Mouse (Mus musculus): ENCODE results near the gene Mapk1ip1. TPM values are rescaled to one million over a fixed set of nuclear protein-coding genes. Genes with fewer than 3 reads are reported as not detected.

The Mapk1ip1 gene
- 12.7 and 15.5 TPM in 2 replicates for polyA plus RNA-seq (2014; fragmentation: Nextera tagmentation; extraction: Ambion mirVana)

DNA sequence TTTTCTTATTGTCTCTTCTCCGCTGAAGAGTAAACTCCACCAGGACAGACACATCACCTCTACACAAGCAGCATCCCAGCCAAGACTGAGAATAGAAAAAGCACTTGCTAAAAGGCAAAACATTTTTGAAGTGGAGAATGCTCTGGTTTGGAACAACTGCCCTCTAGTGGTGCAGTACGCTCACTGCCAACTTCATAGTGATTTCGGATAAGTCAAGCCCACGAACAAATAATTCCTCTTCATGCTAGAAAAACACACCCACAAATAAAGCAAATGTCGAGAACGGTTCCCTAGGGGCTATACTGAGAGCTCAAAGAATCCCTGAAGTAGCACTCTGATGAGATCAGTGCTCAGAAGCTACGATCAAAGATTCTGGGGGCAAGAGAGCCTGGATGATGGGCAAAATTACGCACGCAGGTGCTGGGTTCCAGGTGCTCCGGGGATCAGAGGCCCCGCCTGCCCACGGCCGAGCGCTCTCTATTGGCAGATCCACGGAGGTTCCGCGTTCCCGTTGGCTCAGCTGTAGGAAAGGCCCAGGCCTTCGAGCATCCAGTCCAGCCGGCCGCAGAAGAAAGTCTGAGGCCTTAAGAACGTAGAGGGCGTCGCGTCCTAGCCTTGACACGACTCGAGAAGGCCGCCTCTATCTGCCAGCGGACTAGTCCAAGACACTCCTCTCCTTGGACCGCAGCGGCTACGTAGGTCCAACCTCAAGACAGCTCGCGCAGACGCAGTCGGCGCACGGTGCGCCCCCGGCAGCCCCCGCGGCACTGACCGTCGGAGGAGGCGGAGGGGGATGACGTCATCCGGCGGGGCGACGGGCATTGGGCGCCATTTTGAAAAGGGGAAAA is at the start of gene Mapk1ip1, which contains the start of gene Ppp2r2d:
Mapk1ip1 (minus strand) TSS at position 730 of the 848 bp plus-strand sequence.
Ppp2r2d (plus strand) TSS at position 536 of the 848 bp plus-strand sequence.
- peak within 1 kb of the TSS; percentile 82 for H3K27ac ChIP-seq (ENCODE audit: low read depth, low read length)
- H3K9ac ChIP-seq (ENCODE audit: low read depth, low read length): peak within 1 kb of the TSS; percentile 93
- peak; percentile 95 for ATAC-seq (ENCODE audit: low FRiP score, low TSS enrichment)

DNA sequence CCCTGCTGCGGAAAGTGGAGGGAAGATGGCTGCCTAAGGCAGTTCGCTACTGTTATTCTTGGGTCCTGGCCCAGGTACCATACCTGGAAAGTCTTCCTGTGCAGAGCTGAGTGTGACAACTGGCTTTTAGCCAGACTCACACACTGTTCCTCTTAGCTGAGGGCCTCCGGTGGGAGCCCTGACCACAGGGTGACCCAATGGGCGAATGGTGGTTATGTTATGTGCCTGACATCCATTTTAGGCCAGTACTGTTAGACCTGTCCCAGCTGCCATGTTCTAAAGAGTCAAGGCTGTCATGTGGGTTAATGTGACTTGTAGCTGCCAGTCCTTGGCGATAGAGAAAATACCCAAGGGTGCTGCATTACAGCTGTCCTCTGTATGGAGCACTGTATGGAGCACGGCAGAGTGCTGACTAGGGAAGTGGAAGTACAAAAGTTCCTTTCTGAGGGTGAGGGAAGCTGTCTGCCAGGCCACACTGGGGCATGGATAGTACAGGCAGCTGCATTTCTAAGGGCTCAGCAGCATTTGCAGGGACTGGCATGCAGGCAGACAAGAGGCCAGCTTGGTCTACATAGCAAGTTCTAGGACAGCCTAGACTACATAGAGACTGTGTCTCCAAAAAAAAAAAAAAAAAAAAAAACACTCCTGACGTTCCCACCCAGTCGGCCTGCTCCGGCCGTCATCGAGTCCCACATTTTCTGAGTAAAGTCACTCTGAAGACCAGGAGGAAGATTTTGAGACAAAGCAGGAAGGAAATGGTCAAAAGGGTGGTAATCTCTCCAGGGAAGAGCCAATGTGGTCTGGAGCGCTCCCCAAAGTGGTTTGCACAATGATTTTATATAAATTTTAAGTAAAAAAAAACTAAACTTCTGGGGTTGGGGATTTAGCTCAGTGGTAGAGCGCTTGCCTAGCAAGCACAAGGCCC is 39.6 kb upstream of the Mapk1ip1 start:
- Histone ChIP-seq H3K27me3 (ENCODE audit: control insufficient read depth, insufficient read depth, low read length) (no peaks in the 10 kb centered on the region), H3K27ac (ENCODE audit: low read depth, low read length) (no peak overlapping the region), H3K4me1 (ENCODE audit: control insufficient read depth, insufficient read depth, low read length) (no peaks in the 10 kb centered on the region), H3K9me3 (ENCODE audit: control insufficient read depth, low read length) (no peaks in the 10 kb centered on the region), H3K9ac (ENCODE audit: low read depth, low read length) (no peak overlapping the region), H3K36me3 (ENCODE audit: control insufficient read depth, insufficient read depth, low read length) (peaks cover 31% of the 10 kb centered on the region; the same call in 1 of the 2 replicates), H3K4me3 (ENCODE audit: low read length) (no peak overlapping the region), H3K4me2 (replicated peaks; ENCODE audit: low read depth, low read length) (no peak overlapping the region)
- 92% methylated on average over 13 of the region's 13 CpGs for WGBS
- ATAC-seq (ENCODE audit: low FRiP score, low TSS enrichment): no peak

More for the DNA sequence above, at the start of gene Mapk1ip1, which contains the start of gene Ppp2r2d:
- Histone ChIP-seq H3K36me3 (ENCODE audit: control insufficient read depth, insufficient read depth, low read length) (peaks cover 5% of the 10 kb centered on the region; the same call in 1 of the 2 replicates), H3K4me2 (replicated peaks; ENCODE audit: low read depth, low read length) (peak within 1 kb of the TSS; percentile 87), H3K27me3 (ENCODE audit: control insufficient read depth, insufficient read depth, low read length) (no peaks in the 10 kb centered on the region), H3K4me1 (ENCODE audit: control insufficient read depth, insufficient read depth, low read length) (peaks cover 21% of the 10 kb centered on the region), H3K4me3 (ENCODE audit: low read length) (peak within 1 kb of the TSS; percentile 96), H3K9me3 (ENCODE audit: control insufficient read depth, low read length) (no peaks in the 10 kb centered on the region)
- WGBS: under 1% methylated on average over 51 of the region's 51 CpGs

- 96% methylated on average over 3 of the region's 3 CpGs for WGBS
- H3K4me1 ChIP-seq (ENCODE audit: control insufficient read depth, insufficient read depth, low read length): no peaks in the 10 kb centered on the region
- no peak for ATAC-seq (ENCODE audit: low FRiP score, low TSS enrichment)
Observed at GRCm38 (mm10) chr7:138883724-138884123, 37.7 kb upstream of the Mapk1ip1 start.

DNA sequence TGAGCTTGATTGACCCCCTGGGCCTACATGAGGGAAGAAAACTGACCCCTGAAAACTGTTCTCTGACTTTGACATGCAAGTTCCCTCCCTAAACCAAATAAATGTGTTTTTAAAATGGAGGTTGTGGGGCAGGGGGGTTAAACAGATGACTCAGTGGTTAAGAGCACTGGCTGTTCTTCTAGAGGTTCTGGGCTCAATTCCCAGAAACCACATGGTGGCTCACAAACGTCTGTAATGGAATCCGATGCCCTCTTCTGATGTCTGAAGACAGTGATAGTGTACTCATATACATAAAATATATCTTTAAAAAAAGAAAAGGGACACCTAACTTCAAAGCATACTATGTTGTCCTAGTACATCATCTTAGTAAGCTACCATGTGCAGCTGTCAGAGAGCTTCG is 29.0 kb upstream of the Mapk1ip1 start:
- no peak overlapping the region for H3K27ac ChIP-seq (ENCODE audit: low read depth, low read length)
- H3K4me2 ChIP-seq (replicated peaks; ENCODE audit: low read depth, low read length): no peak overlapping the region
- H3K27me3 ChIP-seq (ENCODE audit: control insufficient read depth, insufficient read depth, low read length): no peaks in the 10 kb centered on the region
- H3K9me3 ChIP-seq (ENCODE audit: control insufficient read depth, low read length): no peaks in the 10 kb centered on the region
- no peaks in the 10 kb centered on the region for H3K4me1 ChIP-seq (ENCODE audit: control insufficient read depth, insufficient read depth, low read length)
- 91% methylated on average over 3 of the region's 3 CpGs for WGBS
- H3K9ac ChIP-seq (ENCODE audit: low read depth, low read length): no peak overlapping the region
- ATAC-seq (ENCODE audit: low FRiP score, low TSS enrichment): no peak
- no peak overlapping the region for H3K4me3 ChIP-seq (ENCODE audit: low read length)
- H3K36me3 ChIP-seq (ENCODE audit: control insufficient read depth, insufficient read depth, low read length): peaks cover 88% of the 10 kb centered on the region

More at GRCm38 (mm10) chr7:138883724-138884123, 37.7 kb upstream of the Mapk1ip1 start:
- no peak overlapping the region for H3K4me3 ChIP-seq (ENCODE audit: low read length)
- no peaks in the 10 kb centered on the region for H3K9me3 ChIP-seq (ENCODE audit: control insufficient read depth, low read length)
- H3K4me2 ChIP-seq (replicated peaks; ENCODE audit: low read depth, low read length): no peak overlapping the region
- no peak overlapping the region for H3K9ac ChIP-seq (ENCODE audit: low read depth, low read length)
- no peak overlapping the region for H3K27ac ChIP-seq (ENCODE audit: low read depth, low read length)
- peaks cover 50% of the 10 kb centered on the region for H3K36me3 ChIP-seq (ENCODE audit: control insufficient read depth, insufficient read depth, low read length)
- H3K27me3 ChIP-seq (ENCODE audit: control insufficient read depth, insufficient read depth, low read length): no peaks in the 10 kb centered on the region

GRCm38 (mm10) chr7:138872956-138873355 is 26.9 kb upstream of the Mapk1ip1 start:
- Histone ChIP-seq H3K4me3 (ENCODE audit: low read length) (no peak overlapping the region), H3K27me3 (ENCODE audit: control insufficient read depth, insufficient read depth, low read length) (no peaks in the 10 kb centered on the region), H3K9me3 (ENCODE audit: control insufficient read depth, low read length) (no peaks in the 10 kb centered on the region), H3K36me3 (ENCODE audit: control insufficient read depth, insufficient read depth, low read length) (peaks cover 83% of the 10 kb centered on the region), H3K9ac (ENCODE audit: low read depth, low read length) (no peak overlapping the region), H3K27ac (ENCODE audit: low read depth, low read length) (no peak overlapping the region), H3K4me1 (ENCODE audit: control insufficient read depth, insufficient read depth, low read length) (no peaks in the 10 kb centered on the region), H3K4me2 (replicated peaks; ENCODE audit: low read depth, low read length) (no peak overlapping the region)
- no peak for ATAC-seq (ENCODE audit: low FRiP score, low TSS enrichment)
- 81% methylated on average over 3 of the region's 3 CpGs for WGBS

DNA sequence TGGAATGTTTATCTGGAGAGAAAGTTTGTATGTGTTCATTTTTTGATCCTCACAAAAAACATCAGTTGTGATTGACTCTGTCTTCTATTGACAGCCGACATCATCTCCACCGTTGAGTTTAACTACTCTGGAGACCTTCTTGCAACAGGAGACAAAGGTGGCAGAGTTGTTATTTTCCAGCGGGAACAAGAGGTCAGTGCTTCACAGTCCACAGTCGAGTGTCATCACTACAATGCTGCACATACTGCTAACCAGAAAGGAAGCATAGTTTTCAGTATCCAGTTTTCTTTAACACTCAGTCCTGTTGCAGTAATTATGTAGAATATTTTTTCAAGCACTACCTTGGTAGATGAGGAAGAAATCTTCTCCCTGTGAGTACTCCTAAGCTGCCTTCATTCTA is 22.2 kb upstream of the Mapk1ip1 start:
- Histone ChIP-seq H3K9me3 (ENCODE audit: control insufficient read depth, low read length) (no peaks in the 10 kb centered on the region), H3K36me3 (ENCODE audit: control insufficient read depth, insufficient read depth, low read length) (peaks cover 40% of the 10 kb centered on the region), H3K4me2 (replicated peaks; ENCODE audit: low read depth, low read length) (no peak overlapping the region), H3K9ac (ENCODE audit: low read depth, low read length) (no peak overlapping the region), H3K27me3 (ENCODE audit: control insufficient read depth, insufficient read depth, low read length) (no peaks in the 10 kb centered on the region), H3K27ac (ENCODE audit: low read depth, low read length) (no peak overlapping the region), H3K4me3 (ENCODE audit: low read length) (no peak overlapping the region), H3K4me1 (ENCODE audit: control insufficient read depth, insufficient read depth, low read length) (no peaks in the 10 kb centered on the region)
- 94% methylated on average over 4 of the region's 4 CpGs for WGBS
- no peak for ATAC-seq (ENCODE audit: low FRiP score, low TSS enrichment)

- Histone ChIP-seq H3K4me1 (ENCODE audit: control insufficient read depth, insufficient read depth, low read length) (no peaks in the 10 kb centered on the region), H3K4me2 (replicated peaks; ENCODE audit: low read depth, low read length) (no peak overlapping the region), H3K27me3 (ENCODE audit: control insufficient read depth, insufficient read depth, low read length) (no peaks in the 10 kb centered on the region), H3K9me3 (ENCODE audit: control insufficient read depth, low read length) (no peaks in the 10 kb centered on the region), H3K4me3 (ENCODE audit: low read length) (no peak overlapping the region), H3K36me3 (ENCODE audit: control insufficient read depth, insufficient read depth, low read length) (peaks cover 32% of the 10 kb centered on the region), H3K27ac (ENCODE audit: low read depth, low read length) (no peak overlapping the region), H3K9ac (ENCODE audit: low read depth, low read length) (no peak overlapping the region)
- no peak for ATAC-seq (ENCODE audit: low FRiP score, low TSS enrichment)
- 82% methylated on average over 6 of the region's 6 CpGs for WGBS
Observed at GRCm38 (mm10) chr7:138867286-138867685, 21.2 kb upstream of the Mapk1ip1 start.

- H3K9me3 ChIP-seq (ENCODE audit: control insufficient read depth, low read length): no peaks in the 10 kb centered on the region
- no peak overlapping the region for H3K4me3 ChIP-seq (ENCODE audit: low read length)
- no peaks in the 10 kb centered on the region for H3K4me1 ChIP-seq (ENCODE audit: control insufficient read depth, insufficient read depth, low read length)
- H3K9ac ChIP-seq (ENCODE audit: low read depth, low read length): no peak overlapping the region
- no peak for ATAC-seq (ENCODE audit: low FRiP score, low TSS enrichment)
- no peak overlapping the region for H3K4me2 ChIP-seq (replicated peaks; ENCODE audit: low read depth, low read length)
- no peaks in the 10 kb centered on the region for H3K27me3 ChIP-seq (ENCODE audit: control insufficient read depth, insufficient read depth, low read length)
- H3K27ac ChIP-seq (ENCODE audit: low read depth, low read length): no peak overlapping the region
- WGBS: 92% methylated on average over 1 of the region's 1 CpGs
- peaks cover 20% of the 10 kb centered on the region for H3K36me3 ChIP-seq (ENCODE audit: control insufficient read depth, insufficient read depth, low read length)
Observed at GRCm38 (mm10) chr7:138864776-138865175, 18.7 kb upstream of the Mapk1ip1 start.
